Mouse (Mus musculus): ENCODE results near the gene Ccdc60.

GRCm38 (mm10) chr5:116083081-116083480 is 205.7 kb downstream of the Ccdc60 start, which contains the start of gene Tmem233:
- TF ChIP-seq CTCF (IDR thresholded peaks at IDR 0.05; ENCODE audit: low read depth) (no peak), EP300 (IDR thresholded peaks at IDR 0.05; ENCODE audit: low read depth) (no peak)
